Mouse (Mus musculus) C2C12 (cell line): ENCODE measurements around the gene Cxcr2. TPM values are rescaled to one million over a fixed set of nuclear protein-coding genes. Genes with fewer than 3 reads are reported as not detected.
A peak's percentile ranks its signal among the peaks of the same experiment; 100 is the strongest.

Experiments used
- H3K27me3 ChIP-seq: one replicate; pipeline ENCODE4 v1.6.1; 2011; ENCODE audit not compliant: control insufficient read depth, insufficient read depth, insufficient read length
- H3K36me3 ChIP-seq: one replicate; pipeline ENCODE4 v1.6.1; 2011; ENCODE audit not compliant: control insufficient read depth, insufficient read depth
- H3K4me3 ChIP-seq: one replicate; pipeline ENCODE4 v1.5.1; 2011; ENCODE audit warnings: mild to moderate bottlenecking, control low read depth; ENCODE audit not compliant: poor library complexity, insufficient read depth, severe bottlenecking
- H3K79me2 ChIP-seq: one replicate; pipeline ENCODE4 v1.6.1; 2011; ENCODE audit not compliant: control insufficient read depth, insufficient read depth
- H3K79me3 ChIP-seq: one replicate; pipeline ENCODE4 v1.6.1; 2011; ENCODE audit warnings: low read depth, control low read depth
- H3ac ChIP-seq: one replicate; pipeline ENCODE3; 2011; ENCODE audit warnings: low read depth; ENCODE audit not compliant: control insufficient read depth, insufficient read length
- CEBPB ChIP-seq: IDR thresholded peaks from one replicate; pipeline ENCODE4 v1.6.1; 2011; ENCODE audit warnings: low read depth, mild to moderate bottlenecking, control low read depth, moderate library complexity
- CTCF ChIP-seq: IDR thresholded peaks from one replicate; pipeline ENCODE4 v1.5.1; 2011; ENCODE audit not compliant: control insufficient read depth, insufficient read depth, insufficient read length
- FOSL1 ChIP-seq: IDR thresholded peaks from one replicate; pipeline ENCODE4 v1.8.0; 2011; ENCODE audit warnings: mild to moderate bottlenecking, low read length; ENCODE audit not compliant: poor library complexity, insufficient read depth, severe bottlenecking
- MAX ChIP-seq: IDR thresholded peaks from one replicate; pipeline ENCODE4 v1.6.1; 2011; ENCODE audit warnings: mild to moderate bottlenecking, control low read depth
- MYOD1 ChIP-seq: IDR thresholded peaks from one replicate; pipeline ENCODE4 v1.6.1; 2011; ENCODE audit warnings: low read depth; ENCODE audit not compliant: control insufficient read depth, insufficient read length
- MYOG ChIP-seq: IDR thresholded peaks from one replicate; pipeline ENCODE4 v1.6.1; 2011; ENCODE audit not compliant: control insufficient read depth, insufficient read length; ENCODE audit errors: extremely low read depth
- USF1 ChIP-seq: IDR thresholded peaks from one replicate; pipeline ENCODE4 v1.6.1; 2011; ENCODE audit warnings: low read depth, mild to moderate bottlenecking, control low read depth, moderate library complexity
- polyA plus RNA-seq: library from polyadenylated mRNA; unstranded; fragments of >200 nt; fragmentation: generic; extraction: Trizol; gene quantifications from one replicate; pipeline ENCODE4 v1.2.1, GENCODE M21; 2012; ENCODE audit warnings: missing spikeins

Cxcr2 gene
- polyA plus RNA-seq, 1 experiment: 0.04 TPM

DNA sequence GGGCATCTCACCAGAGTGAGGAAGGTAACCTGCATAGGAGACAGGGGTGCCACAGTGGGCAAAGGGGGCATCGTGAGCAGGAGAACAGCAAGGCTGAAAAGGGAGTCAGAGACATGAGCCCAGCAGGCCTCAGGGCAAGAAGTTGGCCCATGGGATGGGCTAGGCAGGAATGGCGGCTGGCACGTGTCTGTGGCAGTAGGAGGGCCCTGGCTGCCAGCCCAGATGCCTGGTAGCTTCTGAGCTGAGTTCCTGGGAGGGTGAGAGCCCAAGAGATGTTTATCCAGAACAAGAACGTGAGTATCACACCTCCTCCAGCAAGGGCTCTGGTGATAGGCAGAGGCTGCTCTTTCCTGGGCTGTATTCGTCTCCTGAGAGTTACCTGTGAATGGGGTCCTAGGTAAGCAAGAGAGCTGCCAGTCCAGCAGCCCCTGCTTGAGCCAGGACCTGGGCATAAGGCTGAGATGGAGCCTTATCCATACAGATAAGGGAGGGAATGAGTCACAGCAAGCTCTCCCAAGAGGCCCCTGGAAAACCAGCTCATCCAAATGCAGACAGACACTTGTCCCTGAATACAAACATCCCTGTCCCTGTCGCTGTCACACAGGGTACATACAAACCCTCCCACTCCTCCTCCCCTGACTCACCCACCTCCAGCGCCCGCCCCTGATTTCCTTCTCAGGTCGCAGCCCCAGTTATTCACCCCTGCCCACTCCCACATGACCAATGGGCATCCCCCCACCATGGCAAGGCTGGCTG is 31.8 kb upstream of the Cxcr2 start:
- H3K27me3 ChIP-seq: no peaks in the 10 kb centered on the region
- TF ChIP-seq FOSL1: no peak
- no peak for TF ChIP-seq CEBPB
- peak; percentile 58 for TF ChIP-seq USF1
- no peak for TF ChIP-seq MYOG
- TF ChIP-seq MAX: peak; percentile 73
- H3K36me3 ChIP-seq: no peaks in the 10 kb centered on the region
- H3K79me3 ChIP-seq: no peaks in the 10 kb centered on the region
- peak overlapping the region; percentile 7 for H3ac ChIP-seq
- no peak overlapping the region for H3K4me3 ChIP-seq
- H3K79me2 ChIP-seq: no peaks in the 10 kb centered on the region

DNA sequence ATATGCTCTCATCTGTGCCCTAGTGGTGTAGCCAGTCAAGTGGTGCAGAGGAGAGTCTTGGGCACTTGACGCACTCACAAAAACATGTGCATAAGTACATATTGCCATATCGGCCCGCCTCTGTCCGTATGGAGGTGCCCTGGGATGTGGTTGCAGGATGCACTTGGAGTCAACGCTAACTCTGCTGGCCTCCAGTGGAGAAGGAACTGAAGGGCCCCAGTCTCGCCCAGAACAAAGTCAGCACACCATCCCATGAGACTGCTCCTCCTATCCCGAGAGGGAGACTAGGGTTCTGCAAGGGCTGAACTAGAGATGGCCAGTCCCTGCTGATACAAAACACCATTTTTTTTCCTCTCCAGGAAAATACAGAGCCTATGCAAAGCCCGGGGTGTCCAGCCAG is 30.6 kb upstream of the Cxcr2 start:
- H3K79me2 ChIP-seq: no peaks in the 10 kb centered on the region
- no peaks in the 10 kb centered on the region for H3K79me3 ChIP-seq
- H3K36me3 ChIP-seq: no peaks in the 10 kb centered on the region
- peaks cover 3% of the 10 kb centered on the region for H3K27me3 ChIP-seq
- no peak overlapping the region for H3K4me3 ChIP-seq
- no peak overlapping the region for H3ac ChIP-seq
- TF ChIP-seq FOSL1 (no peak), MYOD1 (no peak), CTCF (no peak), USF1 (no peak), CEBPB (no peak), MAX (no peak), MYOG (no peak)

DNA sequence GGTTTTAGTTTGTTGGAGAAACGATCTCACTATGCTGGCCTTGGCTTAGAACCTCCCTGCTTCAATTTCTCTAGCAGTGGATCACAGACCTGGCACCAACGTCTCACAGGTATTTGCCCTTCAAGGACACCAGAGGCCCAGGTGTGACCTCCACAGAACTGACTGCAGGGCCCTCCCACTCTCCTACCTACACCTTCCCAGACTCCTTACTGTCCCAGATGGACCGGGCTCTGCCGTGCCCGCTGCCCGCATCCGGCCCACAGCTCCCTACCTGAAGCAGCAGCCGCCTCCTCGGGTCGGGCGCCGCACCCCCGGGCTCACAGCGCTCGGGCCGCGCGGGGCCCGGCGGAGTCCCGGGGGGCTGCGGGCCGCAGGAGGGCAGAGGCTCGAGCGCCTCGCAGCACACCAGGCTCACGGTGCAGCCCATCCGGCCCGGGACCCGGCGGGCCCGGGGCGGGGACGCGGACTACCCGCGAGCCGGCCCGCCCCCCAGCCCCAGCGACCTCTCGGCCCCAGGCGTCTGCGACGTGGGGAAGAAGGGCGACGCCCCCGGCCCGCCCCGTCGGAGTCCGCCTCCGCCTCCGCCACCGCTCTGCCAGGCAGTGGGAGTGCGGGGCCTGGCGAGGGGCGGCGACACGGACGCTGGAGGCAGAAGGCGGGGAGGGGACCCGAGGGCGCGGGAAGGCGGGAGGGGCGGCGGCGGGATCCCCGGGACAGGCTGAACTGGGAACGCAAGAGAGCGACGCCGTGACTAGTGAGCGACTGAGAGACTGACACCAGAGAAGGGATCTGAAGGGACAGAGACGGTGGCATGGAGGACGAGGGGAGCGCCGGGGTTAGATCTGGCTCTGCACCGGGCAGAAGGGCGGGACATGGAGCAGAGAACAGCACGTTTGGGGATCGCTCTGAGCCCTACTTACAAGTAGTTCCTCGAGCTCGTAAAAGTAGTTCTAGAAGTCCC is 29.5 kb upstream of the Cxcr2 start, which contains the start of gene Tns1:
Tns1 (minus strand) TSS at position 429 of the 961 bp plus-strand sequence.
- Histone ChIP-seq H3K4me3 (no peak within 1 kb of the TSS), H3K27me3 (peaks cover 3% of the 10 kb centered on the region)

GRCm38 (mm10) chr1:74124991-74125552 is 28.7 kb upstream of the Cxcr2 start, which contains the start of gene Rufy4:
TSS of gene Rufy4 (plus strand) at chr1:74125541.
- TF ChIP-seq MYOD1: peak; percentile 54
- TF ChIP-seq USF1: no peak
- Histone ChIP-seq H3K27me3 (peaks cover 3% of the 10 kb centered on the region), H3K36me3 (no peaks in the 10 kb centered on the region), H3K4me3 (no peak within 1 kb of the TSS), H3K79me2 (no peaks in the 10 kb centered on the region), H3ac (peak within 1 kb of the TSS; percentile 14), H3K79me3 (no peaks in the 10 kb centered on the region)

More for the DNA sequence above, 29.5 kb upstream of the Cxcr2 start, which contains the start of gene Tns1:
- no peaks in the 10 kb centered on the region for H3K36me3 ChIP-seq
- H3K79me2 ChIP-seq: no peaks in the 10 kb centered on the region
- TF ChIP-seq USF1 (no peak), CEBPB (no peak), MAX (no peak), FOSL1 (no peak), MYOD1 (no peak), MYOG (no peak), CTCF (no peak)
- H3ac ChIP-seq: peak within 1 kb of the TSS; percentile 14
- no peaks in the 10 kb centered on the region for H3K79me3 ChIP-seq

DNA sequence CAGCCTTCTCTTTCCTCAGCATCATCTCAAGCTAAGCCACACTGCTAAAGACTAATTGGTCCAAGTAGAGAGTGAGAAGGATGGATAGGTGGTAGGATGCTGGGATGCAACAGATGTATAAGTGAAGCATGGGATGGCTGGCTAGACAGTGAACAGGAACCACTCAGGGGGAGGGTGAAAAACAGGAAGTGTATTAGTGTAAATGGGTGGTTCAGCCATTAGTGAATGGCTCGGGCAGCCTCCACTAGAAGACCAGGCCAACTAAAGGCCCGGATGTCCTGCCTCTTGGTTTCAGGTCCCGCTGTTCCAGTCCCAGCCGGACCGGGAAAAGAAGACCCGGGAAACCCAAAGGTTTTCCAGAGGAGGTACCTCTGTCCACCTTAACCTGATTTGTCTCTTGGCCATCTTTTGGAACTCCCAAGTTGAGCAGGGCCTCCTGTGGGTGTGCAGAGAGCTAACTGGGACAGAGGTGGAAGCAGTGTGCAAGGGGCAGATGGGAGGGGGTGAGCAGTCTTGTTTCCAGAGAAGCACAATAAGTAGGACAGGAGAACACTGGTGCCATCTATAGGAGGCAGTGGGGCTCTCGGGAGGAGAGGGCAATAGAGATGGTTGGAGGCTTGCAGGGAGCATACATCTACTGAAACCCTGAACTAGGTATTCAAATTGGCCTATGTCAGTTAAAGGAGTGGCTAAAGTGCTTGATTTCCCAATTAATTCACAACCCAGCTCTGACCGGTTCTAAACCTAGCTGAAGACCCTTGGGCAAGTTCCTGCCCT is 22.7 kb upstream of the Cxcr2 start:
- Histone ChIP-seq H3K4me3 (no peak overlapping the region), H3K27me3 (peaks cover 7% of the 10 kb centered on the region), H3K36me3 (no peaks in the 10 kb centered on the region), H3ac (no peak overlapping the region), H3K79me2 (no peaks in the 10 kb centered on the region), H3K79me3 (no peaks in the 10 kb centered on the region)
- TF ChIP-seq MYOD1: no peak
- TF ChIP-seq MYOG: no peak
- no peak for TF ChIP-seq CEBPB
- no peak for TF ChIP-seq USF1
- no peak for TF ChIP-seq CTCF
- no peak for TF ChIP-seq FOSL1
- no peak for TF ChIP-seq MAX
